Mouse (Mus musculus) kidney, postnatal 14 days (tissue): Measurements from ENCODE around the gene Nop2.
A peak's percentile ranks its signal among the peaks of the same experiment; 100 is the strongest.
"Not testable (repeated sequence)": the region's sequence is repeated elsewhere in the genome, so short reads cannot be mapped to it uniquely, and the experiment has no call there.

Source experiments
- DNase-seq: peaks from one replicate; pipeline ENCODE4 v3.0.0; 2022; ENCODE audit warnings: mixed read lengths

The Nop2 gene

DNA sequence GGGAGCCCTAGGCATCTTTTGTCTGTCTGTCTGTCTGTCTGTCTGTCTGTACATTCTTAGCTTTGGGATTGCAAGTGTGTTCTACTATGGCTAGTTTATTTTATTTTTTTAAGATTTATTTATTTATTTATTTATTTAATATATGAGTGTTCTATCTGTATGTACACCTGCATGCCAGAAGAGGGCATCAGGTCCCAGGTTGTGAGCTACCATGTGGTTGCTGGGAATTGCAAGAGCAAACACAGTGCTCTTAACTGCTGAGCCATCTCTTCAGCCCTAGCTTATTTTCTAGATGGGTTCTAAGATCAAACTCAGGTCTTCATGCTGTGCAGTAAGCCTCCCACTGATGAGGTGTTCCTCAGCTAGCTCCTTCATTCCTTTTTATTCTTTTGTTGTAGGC lies 22.8 kb downstream of the Nop2 start:
- peak; percentile 49 for DNase-seq

DNA sequence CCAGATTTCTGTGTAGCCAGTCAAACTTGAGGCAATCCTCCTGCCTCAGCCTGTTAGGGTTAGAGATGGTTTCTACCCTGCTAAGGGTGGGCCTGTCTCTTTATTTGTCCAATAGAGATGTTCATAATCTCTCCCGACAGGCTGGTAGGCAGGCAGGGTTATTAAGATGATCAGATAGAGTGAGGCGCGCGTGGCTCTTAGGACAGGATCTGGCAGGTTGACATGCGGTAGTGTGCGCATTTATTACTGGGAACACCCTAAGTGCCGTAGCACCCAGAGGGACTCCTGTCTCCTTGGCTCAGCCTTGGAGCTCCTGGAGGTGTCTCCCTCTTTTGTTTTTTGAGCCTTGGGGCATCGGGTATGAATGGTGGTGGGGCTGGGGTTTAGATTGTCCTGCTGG lies 23.6 kb downstream of the Nop2 start:
- no peak for DNase-seq

GRCm38 (mm10) chr6:125156491-125156890 lies 24.8 kb downstream of the Nop2 start:
- no peak for DNase-seq

GRCm38 (mm10) chr6:125156903-125157614 lies 25.4 kb downstream of the Nop2 start:
- no peak for DNase-seq

DNA sequence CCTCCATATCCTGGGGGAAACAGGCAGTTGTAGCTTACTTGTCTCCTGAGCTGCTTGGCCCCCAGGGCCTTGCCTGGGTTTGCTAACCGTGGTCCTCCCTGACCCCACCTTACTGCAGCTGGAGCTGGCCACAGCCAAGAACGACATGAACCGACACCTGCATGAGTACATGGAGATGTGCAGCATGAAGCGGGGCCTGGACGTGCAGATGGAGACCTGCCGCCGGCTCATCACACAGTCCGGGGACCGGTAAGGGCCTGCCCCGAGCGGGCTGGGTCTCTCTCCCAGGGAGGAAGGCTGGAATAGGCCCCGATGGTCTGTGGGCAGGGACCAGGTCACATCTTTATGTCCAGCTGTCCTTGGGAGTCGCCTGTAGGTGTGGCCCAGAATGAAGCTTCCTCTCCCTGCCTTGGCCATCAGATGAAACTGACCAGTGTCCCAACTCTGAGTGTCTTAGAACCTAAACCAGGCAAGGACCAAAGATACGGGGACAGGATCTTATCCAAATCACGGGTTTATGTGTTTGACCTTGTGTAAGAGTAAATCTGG lies 27.3 kb downstream of the Nop2 start:
- no peak for DNase-seq

DNA sequence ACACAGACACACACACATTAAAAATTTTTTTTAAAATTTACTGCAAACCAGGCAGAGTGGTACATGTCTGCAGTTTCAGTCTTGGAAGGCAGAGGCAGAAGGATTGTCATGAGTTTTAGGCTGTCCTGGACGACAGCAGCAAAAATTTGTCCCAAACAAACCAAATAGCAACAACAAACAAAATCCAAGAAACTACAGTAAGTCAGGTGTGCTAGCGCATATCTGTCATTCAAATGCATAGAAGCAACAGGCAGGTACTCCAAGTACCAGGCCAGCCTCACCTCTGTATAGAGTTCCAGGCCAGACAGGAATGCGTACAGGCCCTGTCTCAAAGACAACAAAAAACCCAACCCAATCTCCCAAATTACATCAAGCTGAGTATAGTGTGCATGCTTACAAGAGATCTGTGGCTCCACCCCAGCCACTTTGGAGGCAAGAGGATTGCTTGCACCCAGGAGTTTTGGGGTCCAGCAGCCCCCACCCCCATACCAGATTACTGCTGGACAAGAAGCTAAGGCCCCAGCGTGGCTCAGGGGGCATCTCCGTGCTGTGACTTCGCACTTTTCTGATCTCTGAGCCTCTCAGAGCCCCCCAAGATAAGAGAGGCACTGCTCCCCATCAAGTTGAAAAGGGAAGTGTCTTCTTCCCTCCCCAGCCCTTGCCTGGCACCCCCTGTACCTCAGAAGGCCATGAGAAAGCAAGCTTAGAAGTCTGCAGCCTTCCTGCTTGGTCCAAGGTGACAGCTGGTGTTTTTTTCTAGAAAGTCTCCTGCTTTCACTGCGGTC lies 28.3 kb downstream of the Nop2 start:
- DNase-seq, result no peak

- DNase-seq, result no peak
Observed at GRCm38 (mm10) chr6:125160558-125160853, 28.8 kb downstream of the Nop2 start.

- DNase-seq, result peak; percentile 83
Observed at GRCm38 (mm10) chr6:125160854-125161760, 29.4 kb downstream of the Nop2 start.

DNA sequence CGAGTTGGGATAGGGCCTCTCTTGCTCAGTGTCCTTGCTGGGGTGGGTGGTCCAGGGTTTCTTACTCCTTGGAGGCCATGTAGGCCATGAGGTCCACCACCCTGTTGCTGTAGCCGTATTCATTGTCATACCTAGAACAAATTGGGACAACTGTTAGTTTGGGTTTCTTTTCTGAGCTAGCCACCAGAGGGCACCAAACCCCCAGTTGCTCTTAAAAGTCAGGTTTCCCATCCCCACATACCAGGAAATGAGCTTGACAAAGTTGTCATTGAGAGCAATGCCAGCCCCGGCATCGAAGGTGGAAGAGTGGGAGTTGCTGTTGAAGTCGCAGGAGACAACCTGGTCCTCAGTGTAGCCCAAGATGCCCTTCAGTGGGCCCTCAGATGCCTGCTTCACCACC lies 30.3 kb downstream of the Nop2 start:
- DNase-seq, result peak; percentile 74

DNA sequence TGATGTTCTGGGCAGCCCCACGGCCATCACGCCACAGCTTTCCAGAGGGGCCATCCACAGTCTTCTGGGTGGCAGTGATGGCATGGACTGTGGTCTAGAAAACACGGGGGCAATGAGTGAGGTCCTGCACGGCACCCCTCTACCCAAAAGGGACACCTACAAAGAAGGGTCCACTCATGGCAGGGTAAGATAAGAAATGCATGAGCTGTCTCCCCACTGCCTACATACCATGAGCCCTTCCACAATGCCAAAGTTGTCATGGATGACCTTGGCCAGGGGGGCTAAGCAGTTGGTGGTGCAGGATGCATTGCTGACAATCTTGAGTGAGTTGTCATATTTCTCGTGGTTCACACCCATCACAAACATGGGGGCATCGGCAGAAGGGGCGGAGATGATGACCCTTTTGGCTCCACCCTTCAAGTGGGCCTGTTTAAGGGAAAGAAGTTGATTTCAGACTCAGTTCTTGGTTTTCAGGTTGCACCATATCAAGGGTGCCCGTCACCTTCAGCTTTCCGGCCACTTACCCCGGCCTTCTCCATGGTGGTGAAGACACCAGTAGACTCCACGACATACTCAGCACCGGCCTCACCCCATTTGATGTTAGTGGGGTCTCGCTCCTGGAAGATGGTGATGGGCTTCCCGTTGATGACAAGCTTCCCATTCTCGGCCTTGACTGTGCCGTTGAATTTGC lies 31.1 kb downstream of the Nop2 start:
- not testable (repeated sequence) for DNase-seq

DNA sequence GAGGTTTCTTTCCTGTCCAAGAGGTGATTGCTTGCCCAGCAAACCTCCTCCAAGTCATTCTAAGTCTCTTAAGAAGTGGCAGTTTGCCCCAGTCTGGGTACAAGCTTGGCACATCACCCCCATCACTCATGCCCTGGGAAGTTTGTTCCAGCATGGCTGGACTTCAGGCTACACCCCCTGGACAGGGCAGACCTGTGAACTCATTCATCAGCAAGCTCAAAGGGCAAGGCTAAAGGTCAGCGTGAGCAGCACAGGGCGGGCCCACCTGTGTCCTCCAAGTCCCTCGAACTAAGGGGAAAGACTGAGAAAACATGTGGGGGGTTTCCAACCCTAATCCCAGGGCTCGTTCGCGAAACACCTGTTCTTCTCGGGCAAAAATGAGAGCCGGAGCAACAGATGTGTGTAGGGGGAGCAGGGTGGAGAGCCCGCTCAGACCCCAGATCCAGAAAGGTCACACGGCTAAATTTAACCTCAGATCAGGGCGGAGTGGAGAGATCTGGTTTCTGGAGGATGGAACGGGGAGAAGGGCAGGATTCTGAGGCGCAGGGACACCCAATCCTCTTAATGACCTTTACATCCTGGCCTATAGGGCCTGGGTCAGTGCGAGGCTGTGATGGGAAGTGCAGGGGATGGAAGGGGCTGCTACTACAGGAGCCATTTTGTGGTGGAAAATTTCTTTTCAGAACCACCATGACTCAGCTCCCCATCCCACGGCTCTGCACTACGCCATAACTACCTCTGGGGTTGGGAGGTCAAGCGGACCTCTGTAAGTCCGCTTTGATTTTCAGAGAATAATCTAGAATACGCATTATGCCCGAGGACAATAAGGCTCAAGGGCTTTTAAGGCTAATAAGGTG lies 32.3 kb downstream of the Nop2 start:
- DNase-seq, result peak; percentile 83

DNA sequence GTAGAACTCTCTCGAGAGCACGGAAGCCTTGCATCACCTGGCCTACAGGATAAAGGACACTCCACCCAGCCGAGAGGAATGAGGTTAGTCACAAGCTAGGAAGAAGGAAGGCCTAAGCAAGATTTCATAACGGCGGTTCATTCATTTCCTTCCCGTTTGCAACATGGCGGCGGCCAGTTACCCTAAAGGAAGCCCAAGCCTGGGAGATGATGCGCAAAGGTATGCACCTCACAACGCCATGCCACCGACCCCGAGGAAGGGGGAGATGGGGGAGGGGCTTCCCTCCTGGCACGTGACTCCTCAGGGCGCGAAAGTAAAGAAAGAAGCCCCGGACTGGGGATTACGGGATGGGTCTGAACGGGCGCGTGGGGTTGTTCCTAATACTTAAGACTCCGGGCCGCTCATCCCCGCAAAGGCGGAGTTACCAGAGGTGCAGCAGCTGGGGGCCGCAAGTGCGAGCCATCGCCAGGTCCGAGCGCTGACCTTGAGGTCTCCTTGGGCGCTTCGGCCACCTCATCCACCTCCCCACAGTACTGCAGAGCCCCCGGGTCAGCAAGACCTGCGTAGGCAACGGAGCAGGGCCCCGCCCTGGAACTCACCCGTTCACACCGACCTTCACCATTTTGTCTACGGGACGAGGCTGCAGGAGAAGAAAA lies 33.1 kb downstream of the Nop2 start:
- peak; percentile 75 for DNase-seq

GRCm38 (mm10) chr6:125165328-125165891 lies 33.7 kb downstream of the Nop2 start:
- peak; percentile 98 for DNase-seq

GRCm38 (mm10) chr6:125166051-125166751 lies 34.5 kb downstream of the Nop2 start, which contains the start of gene Gapdh:
Gene Gapdh, minus strand, starts transcription at chr6:125166467.
- peak; percentile 89 for DNase-seq

DNA sequence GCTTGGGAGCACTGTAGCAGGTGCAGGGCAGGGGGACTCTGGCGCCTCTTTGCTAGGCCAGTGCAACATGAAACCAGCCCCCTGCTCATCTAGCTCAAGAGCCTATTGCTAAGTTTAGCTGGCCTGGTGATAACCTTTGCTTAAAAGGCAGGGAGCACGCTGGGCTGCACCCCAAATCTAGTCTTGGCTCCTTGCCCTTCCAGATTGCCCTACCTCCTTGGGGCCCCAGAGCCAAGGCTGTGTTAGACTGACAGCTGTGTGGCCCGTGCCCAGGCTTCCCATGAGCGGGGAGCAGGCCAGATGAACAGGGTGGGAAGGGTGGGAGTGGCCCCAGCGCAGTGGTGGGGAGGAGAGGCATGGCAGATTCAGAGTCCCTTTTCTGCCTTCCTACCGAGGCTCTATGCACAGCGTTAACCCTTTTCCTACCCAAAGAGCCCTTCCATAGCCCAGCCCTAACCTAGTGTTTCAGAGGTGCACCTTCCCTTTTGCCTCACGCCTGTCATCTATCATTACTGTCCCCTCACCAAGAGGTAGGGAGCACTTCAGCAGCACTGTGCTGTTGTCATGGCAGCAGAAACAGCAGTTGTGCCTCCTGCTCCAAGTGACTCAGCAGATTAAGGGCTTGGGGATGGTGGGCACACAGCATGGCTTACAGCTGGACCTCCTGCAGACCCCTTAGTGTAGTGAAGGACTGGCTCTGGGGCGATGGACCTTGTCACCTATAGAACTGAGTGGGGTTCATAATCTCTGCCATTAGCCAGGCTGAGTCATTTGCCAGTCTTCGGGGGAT lies 35.3 kb downstream of the Nop2 start:
- DNase-seq, result peak; percentile 39

DNA sequence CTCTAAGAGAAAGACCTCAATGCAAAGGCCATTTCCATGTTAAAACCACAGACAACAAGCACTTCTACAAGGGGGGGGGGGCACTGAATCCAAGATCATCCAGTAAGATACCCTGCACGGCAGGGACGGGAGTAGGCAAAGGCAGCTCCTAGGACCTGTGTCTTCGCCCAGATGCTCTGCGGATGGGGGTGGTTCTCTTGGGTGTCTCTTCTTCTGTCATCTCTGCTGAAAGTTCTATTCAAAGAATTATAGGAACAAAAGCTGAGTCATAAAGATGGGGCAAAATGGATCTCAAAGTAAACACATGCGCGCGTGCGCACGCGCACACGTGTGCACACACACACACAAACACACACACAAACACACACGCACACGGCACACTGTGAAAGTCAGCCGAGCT lies 36.4 kb downstream of the Nop2 start:
- no peak for DNase-seq

- DNase-seq, result no peak
Observed at GRCm38 (mm10) chr6:125170194-125170593, 38.5 kb downstream of the Nop2 start.

- no peak for DNase-seq
Observed at GRCm38 (mm10) chr6:125172474-125172873, 40.8 kb downstream of the Nop2 start.

DNA sequence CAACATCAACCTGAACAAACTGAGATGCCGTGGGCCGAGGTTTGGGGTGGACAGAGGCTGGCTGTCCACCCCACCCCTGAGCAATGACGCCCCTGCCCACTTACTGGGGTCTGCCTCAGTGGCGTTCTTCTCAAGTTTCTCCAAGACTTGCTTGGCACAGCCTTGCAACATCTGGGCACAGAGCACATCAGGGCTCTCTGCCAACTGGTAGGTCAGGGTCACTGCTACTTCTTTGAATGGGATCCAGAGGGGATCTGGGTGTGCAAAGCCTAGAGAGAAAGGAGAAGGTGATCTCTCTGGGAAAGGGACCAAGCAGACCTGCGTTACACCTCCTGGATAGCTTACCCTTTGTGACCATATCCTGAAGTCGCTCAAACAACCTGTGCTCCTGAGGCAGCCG lies 41.5 kb downstream of the Nop2 start:
- DNase-seq, result no peak
